Mouse (Mus musculus) liver, postnatal 0 days (tissue): ENCODE data around the gene Zfhx3.

Experiments
- CTCF ChIP-seq: sonication (generic); IDR thresholded peaks from 2 replicates; pipeline ENCODE4 v1.5.1; 2016; ENCODE audit warnings: antibody characterized with exemption, low read depth
- EP300 ChIP-seq: IDR thresholded peaks from 2 replicates; pipeline ENCODE4 v1.6.1; 2016; ENCODE audit warnings: antibody characterized with exemption, low read depth, mild to moderate bottlenecking

GRCm38 (mm10) chr8:108466653-108467052, 524.2 kb downstream of the Zfhx3 start:
- no peak for TF ChIP-seq CTCF
- no peak for TF ChIP-seq EP300
